Mouse (Mus musculus) brain, embryonic 14.5 days (tissue): ENCODE data around the gene Bcl2l2. TPM values are rescaled to one million over a fixed set of nuclear protein-coding genes. Genes with fewer than 3 reads are reported as not detected.

Source experiments
- DNase-seq: peaks from one replicate; pipeline ENCODE4 v3.0.0-alpha.2; 2011; ENCODE audit warnings: low read depth
- CTCF ChIP-seq: fragments of 200-500 bp; IDR thresholded peaks from 2 replicates; pipeline ENCODE4 v1.5.1; 2012; ENCODE audit warnings: inconsistent platforms, mild to moderate bottlenecking, moderate library complexity, borderline replicate concordance; ENCODE audit not compliant: insufficient read depth, insufficient read length; ENCODE audit errors: extremely low read depth
- POLR2A ChIP-seq: fragments of 200-500 bp; IDR thresholded peaks from 2 replicates; pipeline ENCODE4 v1.6.1; 2012; ENCODE audit warnings: mild to moderate bottlenecking, inconsistent platforms, borderline replicate concordance; ENCODE audit not compliant: poor library complexity, insufficient read depth, insufficient read length, severe bottlenecking; ENCODE audit errors: extremely low read depth
- polyA plus RNA-seq: library from polyadenylated mRNA; depleted of rRNA; stranded (reverse); fragments of >200 nt; gene quantifications from 2 replicates; pipeline ENCODE4 v1.2.3, GENCODE M21; 2012; rRNA removed

The Bcl2l2 gene
- polyA plus RNA-seq, 1 experiment, result 39.5 TPM

DNA sequence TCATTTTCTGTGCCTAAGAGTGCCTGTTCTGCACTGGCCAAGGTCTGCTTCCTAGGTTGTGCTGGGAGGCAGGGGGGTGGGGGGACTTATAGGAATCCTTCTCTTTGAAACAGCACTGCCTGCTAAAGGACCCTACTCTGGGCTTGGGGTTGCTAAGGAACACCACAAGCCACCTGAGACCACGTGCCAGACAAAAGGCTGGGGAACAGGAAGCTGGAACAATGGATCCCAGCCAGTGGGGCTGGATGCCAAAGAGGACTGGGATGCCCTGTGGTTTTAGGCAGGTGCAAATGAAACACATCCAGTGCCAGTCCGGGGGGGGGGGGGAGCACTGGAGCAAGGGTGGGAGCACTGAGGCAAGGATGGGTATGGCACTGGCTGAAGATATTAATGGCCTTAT is 47.3 kb downstream of the Bcl2l2 start:
- peak; percentile 70 for DNase-seq
- TF ChIP-seq POLR2A, result no peak
- TF ChIP-seq CTCF, result no peak

DNA sequence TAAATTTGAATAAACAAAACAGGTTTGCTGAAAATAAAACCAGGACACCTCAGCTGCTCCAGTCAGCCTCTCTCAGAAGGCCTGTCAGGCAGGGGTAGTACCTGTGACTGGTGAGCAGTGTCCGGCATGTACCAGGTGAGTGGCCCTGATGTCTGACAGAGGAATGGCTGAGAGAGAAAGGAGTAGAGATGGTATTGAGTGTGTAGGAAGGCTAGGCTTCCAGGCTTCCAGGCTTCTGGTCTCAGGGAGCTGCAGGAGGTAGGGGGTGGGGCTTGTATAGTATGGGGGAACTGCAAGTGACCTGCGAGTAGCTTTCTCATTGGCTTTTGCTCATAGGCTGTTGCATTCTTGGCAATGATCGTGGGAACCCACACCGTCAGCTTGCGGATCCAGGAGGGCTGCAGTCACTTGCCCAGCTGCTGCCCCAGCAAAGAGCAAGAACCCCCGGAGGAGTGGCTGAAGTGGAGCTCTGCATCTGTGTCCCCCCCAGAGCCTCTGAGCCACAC is 49.5 kb downstream of the Bcl2l2 start, which contains the start of gene Il25:
Gene Il25, plus strand, starts transcription at position 51 of the 506 bp plus-strand sequence.
- DNase-seq, result peak; percentile 65
- TF ChIP-seq POLR2A (no peak), CTCF (no peak)

DNA sequence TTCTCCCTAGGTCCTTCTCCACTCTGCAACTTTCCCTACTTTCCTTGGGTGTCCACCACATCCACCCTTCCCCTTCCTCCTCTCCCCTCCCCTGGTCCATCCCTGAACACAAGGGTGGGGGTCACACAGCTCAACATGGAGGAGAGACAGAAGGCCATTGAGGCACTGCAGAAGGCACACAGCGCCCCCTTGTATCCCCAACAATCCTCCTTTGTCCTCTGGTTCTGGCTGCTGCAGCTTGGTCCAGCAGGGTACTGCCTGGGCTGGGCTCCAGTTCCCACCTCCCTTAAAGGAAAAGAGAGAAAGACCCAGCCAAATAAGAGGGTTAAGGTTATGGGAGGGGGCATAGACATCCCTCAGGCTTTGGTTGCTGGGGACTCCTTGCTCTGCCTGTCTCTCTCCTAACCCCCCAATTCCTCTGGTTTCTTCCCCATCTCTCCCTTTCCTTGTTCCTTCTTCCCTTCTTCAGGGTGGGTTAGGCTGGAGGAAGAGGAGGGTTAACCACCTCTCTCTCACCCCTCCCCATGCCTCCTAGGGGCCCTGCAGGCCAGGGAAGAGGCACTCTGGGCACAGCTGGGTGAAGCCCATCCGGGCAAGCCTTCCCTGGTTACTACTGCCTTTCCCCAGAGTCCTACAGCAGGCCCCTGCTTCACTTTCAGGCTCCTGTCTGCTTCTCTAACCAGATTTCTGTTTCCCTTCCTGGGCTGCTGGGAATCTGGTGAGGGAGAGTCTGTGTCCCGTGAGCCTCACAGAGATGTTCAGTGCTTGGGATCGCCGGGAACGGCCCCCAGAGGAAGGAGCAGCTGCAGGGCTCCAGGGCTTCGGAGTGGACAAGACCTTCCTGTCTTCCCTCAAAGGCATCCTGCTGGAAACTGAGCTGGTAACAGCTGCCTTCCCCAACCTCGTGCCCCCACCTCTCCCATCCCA is 53.0 kb downstream of the Bcl2l2 start, which contains the start of gene Cmtm5:
Gene Cmtm5, plus strand, starts transcription at position 358 of the 927 bp plus-strand sequence.
- DNase-seq, result peak; percentile 77
- no peak for TF ChIP-seq CTCF
- no peak for TF ChIP-seq POLR2A

DNA sequence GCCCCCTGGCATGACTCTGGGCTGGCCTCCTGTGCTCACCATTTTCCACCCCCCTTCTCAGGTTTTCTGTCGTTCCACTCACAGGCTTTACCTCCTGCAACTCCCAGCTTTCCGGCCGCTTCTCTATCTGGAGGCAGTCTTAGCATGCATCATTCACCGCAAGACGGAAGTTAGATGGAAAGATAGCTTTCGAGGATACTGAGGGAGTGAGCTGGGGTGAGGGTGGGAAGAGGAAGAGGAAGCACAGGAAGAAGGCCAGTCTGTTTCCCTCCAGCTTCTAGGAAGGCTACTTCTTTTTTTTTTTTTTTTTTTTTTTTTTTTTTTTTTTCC is 53.6 kb downstream of the Bcl2l2 start:
- TF ChIP-seq POLR2A, result no peak
- no peak for TF ChIP-seq CTCF
- no peak for DNase-seq

DNA sequence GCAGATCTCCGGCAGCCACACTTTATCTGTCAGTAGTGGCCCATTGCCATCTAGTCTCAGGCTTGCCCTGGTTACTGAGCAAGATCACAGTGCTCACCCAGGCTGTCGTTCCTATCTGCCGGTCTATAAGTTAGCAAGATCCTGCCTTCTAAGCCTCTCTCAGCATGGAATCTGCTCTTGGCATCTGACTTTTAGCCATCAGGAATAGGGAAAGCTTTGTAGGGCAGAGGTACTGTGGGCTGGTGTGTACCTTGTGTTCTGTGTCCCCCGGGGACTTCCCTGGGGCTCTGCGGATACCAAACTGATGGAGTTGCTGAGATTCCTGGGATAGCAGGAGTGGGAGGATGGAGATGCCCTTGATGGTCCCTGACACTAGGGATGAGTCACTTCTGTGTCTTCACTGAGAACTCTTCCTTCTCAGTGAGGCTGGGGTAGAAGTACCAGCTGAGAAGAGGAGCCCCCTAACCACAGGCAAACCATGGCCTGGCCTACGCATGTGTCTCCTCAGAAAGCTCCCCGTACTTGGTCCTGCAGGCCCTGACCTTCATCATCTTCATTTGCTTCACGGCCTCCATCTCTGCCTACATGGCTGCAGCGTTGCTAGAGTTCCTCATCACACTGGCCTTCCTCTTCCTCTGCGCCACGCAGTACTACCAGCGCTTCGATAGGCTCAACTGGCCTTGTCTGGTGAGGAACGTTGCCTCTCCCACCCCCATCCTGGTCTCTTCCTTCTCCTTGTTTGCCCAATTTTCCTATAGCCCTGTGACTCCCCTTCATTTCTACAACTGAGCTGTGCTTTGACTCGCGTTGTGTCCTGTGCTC is 54.4 kb downstream of the Bcl2l2 start:
- TF ChIP-seq CTCF (no peak), POLR2A (no peak)
- no peak for DNase-seq

Other genes starting within 250 kb of the Bcl2l2 start
- gene Gm17606, start 242.4 kb upstream of the Bcl2l2 start, polyA plus RNA-seq, result not detected in 2 replicates
- gene Cdh24, start 242.0 kb upstream of the Bcl2l2 start, polyA plus RNA-seq, result 73.5 and 75.5 TPM in 2 replicates
- 64.6 and 76.7 TPM in 2 replicates for gene 1700123O20Rik, start 197.2 kb upstream of the Bcl2l2 start, polyA plus RNA-seq
- 248 and 332 TPM in 2 replicates for gene Acin1, start 196.4 kb upstream of the Bcl2l2 start, polyA plus RNA-seq
- 0.05 and 0.14 TPM in 2 replicates for gene Gm29776, start 184.5 kb upstream of the Bcl2l2 start, polyA plus RNA-seq
- 0.09 and 0.27 TPM in 2 replicates for gene Cebpe, start 171.2 kb upstream of the Bcl2l2 start, polyA plus RNA-seq
- gene Slc7a8, start 101.4 kb upstream of the Bcl2l2 start, polyA plus RNA-seq, result 8.9 and 14.6 TPM in 2 replicates
- gene Rnf212b, start 69.2 kb upstream of the Bcl2l2 start, polyA plus RNA-seq, result 0.06 TPM in 1 of 2 replicates, not detected in the other
- 7.4 and 11.4 TPM in 2 replicates for gene Homez, start 12.4 kb upstream of the Bcl2l2 start, polyA plus RNA-seq
- gene Ppp1r3e, start 5.8 kb upstream of the Bcl2l2 start, polyA plus RNA-seq, result 13.7 and 21.9 TPM in 2 replicates
- gene Gm20521, start 64 bp downstream of the Bcl2l2 start, polyA plus RNA-seq, result 0.12 and 1.3 TPM in 2 replicates
- 517 and 822 TPM in 2 replicates for gene Pabpn1, start 9.1 kb downstream of the Bcl2l2 start, polyA plus RNA-seq
- 466 and 718 TPM in 2 replicates for gene Slc22a17, start 29.8 kb downstream of the Bcl2l2 start, polyA plus RNA-seq
- 30.9 and 35.3 TPM in 2 replicates for gene Efs, start 42.7 kb downstream of the Bcl2l2 start, polyA plus RNA-seq
- 0.27 and 0.57 TPM in 2 replicates for gene Il25, start 49.3 kb downstream of the Bcl2l2 start, polyA plus RNA-seq
- gene Cmtm5, start 52.9 kb downstream of the Bcl2l2 start, polyA plus RNA-seq, result 3.8 and 6.1 TPM in 2 replicates
- gene Myh6, start 83.5 kb downstream of the Bcl2l2 start, polyA plus RNA-seq, result 0.05 and 0.18 TPM in 2 replicates
- gene Gm17428, start 93.6 kb downstream of the Bcl2l2 start, polyA plus RNA-seq, result not detected in 2 replicates
- gene Myh7, start 111.2 kb downstream of the Bcl2l2 start, polyA plus RNA-seq, result 5.0 and 7.1 TPM in 2 replicates
- 44.4 and 44.8 TPM in 2 replicates for gene Ngdn, start 132.1 kb downstream of the Bcl2l2 start, polyA plus RNA-seq
- gene Zfhx2, start 208.9 kb downstream of the Bcl2l2 start, polyA plus RNA-seq, result 10.4 and 34.9 TPM in 2 replicates
- 13.5 and 18.3 TPM in 2 replicates for gene Thtpa, start 211.4 kb downstream of the Bcl2l2 start, polyA plus RNA-seq
- gene Ap1g2, start 223.2 kb downstream of the Bcl2l2 start, polyA plus RNA-seq, result 13.6 and 20.6 TPM in 2 replicates
- 147 and 155 TPM in 2 replicates for gene Jph4, start 233.6 kb downstream of the Bcl2l2 start, polyA plus RNA-seq